Mouse (Mus musculus) kidney, adult 2 months (tissue): ENCODE data around the gene Zfp609.

Experiments
- CTCF ChIP-seq: fragments of 200-500 bp; conservative IDR thresholded peaks from 2 replicates; pipeline ENCODE4 v1.5.1; 2011; ENCODE audit warnings: low read depth, mild to moderate bottlenecking, control low read depth, low read length, moderate library complexity, mixed read lengths; ENCODE audit not compliant: insufficient read depth, insufficient read length
- POLR2A ChIP-seq: fragments of 200-500 bp; IDR thresholded peaks from one replicate; pipeline ENCODE4 v1.6.1; 2011; ENCODE audit warnings: low read depth, low read length, control low read depth

DNA sequence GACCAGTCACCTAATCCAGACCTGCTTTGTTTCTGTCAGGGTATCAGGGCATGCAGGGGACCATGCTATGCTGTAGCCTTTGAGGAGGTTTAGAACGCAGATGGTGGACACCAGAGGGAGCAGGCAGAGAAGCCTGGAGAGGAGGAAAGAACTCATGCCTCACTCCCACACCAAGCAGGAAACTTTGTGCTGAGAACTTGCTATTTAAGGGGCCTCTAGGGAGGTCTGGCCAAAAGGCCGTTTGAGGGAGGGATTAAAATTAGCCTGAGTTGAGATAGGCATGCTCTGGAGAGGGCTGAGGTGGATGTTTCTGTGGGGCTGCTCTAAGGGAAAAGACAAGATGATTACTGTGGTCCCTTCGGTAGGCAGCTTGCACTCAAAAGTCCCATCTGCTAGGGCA, 181.4 kb downstream of the Zfp609 start:
- TF ChIP-seq CTCF (no peak), POLR2A (no peak)
